In the genomic region with DNA sequence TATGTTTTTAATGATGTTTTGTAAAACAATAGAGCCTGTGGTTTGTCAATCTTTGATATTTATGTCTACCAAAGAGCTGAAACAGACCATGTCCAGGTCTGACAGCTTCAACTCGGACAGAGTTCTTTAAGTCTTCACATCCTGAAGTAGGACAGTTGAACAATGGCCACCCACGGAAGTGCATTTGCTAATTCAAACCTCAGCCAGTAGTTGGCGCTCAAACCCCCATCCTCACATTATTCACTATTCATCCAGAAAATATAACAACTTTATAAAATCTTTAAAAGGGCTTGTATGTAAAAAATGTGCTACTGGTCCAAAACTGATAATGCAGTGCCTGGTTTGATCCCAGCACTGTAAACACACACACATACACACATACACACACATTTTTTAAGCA, we compare ENCODE assay signal across 10 mouse cellular contexts.
DNase-seq lines count a peak whose midpoint lies in the region; ATAC-seq and TF ChIP-seq lines count a peak whose summit lies in the region.
"Had no signal": no experiment of that assay in that cellular context is flagged by ENCODE, and none has a peak within 500 bp of the region (broad histone marks: within the 10 kb centered on the region; RNA-seq: fewer than 3 reads in every experiment).

No protein-coding gene starts in this region.

- H3K4me1 ChIP-seq in liver, adult 2 months (ENCODE audit: control insufficient read depth, insufficient read depth, low read length) = no peaks in the 10 kb centered on the region
- no peaks in the 10 kb centered on the region for H3K4me1 ChIP-seq in liver, embryonic 12.5 days
- no peaks in the 10 kb centered on the region for H3K4me1 ChIP-seq in stomach, postnatal 0 days (replicated peaks; ENCODE audit: control insufficient read depth, insufficient read depth)
- peaks cover 9% of the 10 kb centered on the region for H3K4me1 ChIP-seq in forebrain, embryonic 10.5 days

- H3K9me3 ChIP-seq in liver, embryonic 12.5 days (replicated peaks) = no peaks in the 10 kb centered on the region
- no peaks in the 10 kb centered on the region for H3K9me3 ChIP-seq in stomach, postnatal 0 days (ENCODE audit: control insufficient read depth, low read length)
- no peaks in the 10 kb centered on the region for H3K9me3 ChIP-seq in forebrain, embryonic 10.5 days
- H3K9me3 ChIP-seq: embryonic facial prominence, embryonic 15.5 days had no signal

- no peak overlapping the region for H3K9ac ChIP-seq in liver, adult 2 months (ENCODE audit: low read depth, low read length)
- no peak overlapping the region for H3K9ac ChIP-seq in liver, embryonic 12.5 days
- no peak overlapping the region for H3K9ac ChIP-seq in stomach, postnatal 0 days (ENCODE audit: low read length)
- H3K9ac ChIP-seq: embryonic facial prominence, embryonic 15.5 days had no signal

- WGBS in liver, adult 2 months = 76% methylated on average over 3 of the region's 3 CpGs
- 28% methylated on average over 3 of the region's 3 CpGs for WGBS in liver, embryonic 12.5 days (ENCODE audit: insufficient replicate concordance)
- 58% methylated on average over 3 of the region's 3 CpGs for whole genome bisulfite sequencing in stomach, postnatal 0 days
- 54% methylated on average over 3 of the region's 3 CpGs for WGBS in forebrain, embryonic 10.5 days

- H3K4me2 ChIP-seq in liver, embryonic 12.5 days = no peak overlapping the region
- H3K4me2 ChIP-seq in stomach, postnatal 0 days (replicated peaks; ENCODE audit: low read depth) = no peak overlapping the region
- H3K4me2 ChIP-seq: embryonic facial prominence, embryonic 15.5 days had no signal

- peak; percentile 23; the same call in 1 of the 2 replicates for TF ChIP-seq CTCF in liver, adult 2 months (IDR thresholded peaks at IDR 0.05; ENCODE audit: low read depth, low read length)
- peak; percentile 47; the same call in 1 of the 2 replicates for TF ChIP-seq CTCF in brain, embryonic 14.5 days (IDR thresholded peaks at IDR 0.05; ENCODE audit: borderline replicate concordance, extremely low read depth, insufficient read depth, insufficient read length)
- peak; percentile 67 for TF ChIP-seq CTCF in stomach, postnatal 0 days (IDR thresholded peaks at IDR 0.05; ENCODE audit: low read depth)

- TF ChIP-seq EP300 in stomach, postnatal 0 days (optimal IDR thresholded peaks at IDR 0.05) = no peak

- no peak for ATAC-seq in liver, embryonic 12.5 days
- ATAC-seq in stomach, postnatal 0 days (ENCODE audit: low FRiP score, low TSS enrichment) = no peak

- TF ChIP-seq POLR2A in liver, adult 2 months (IDR thresholded peaks at IDR 0.05; ENCODE audit: extremely low read depth, insufficient read depth, low read length) = no peak
- TF ChIP-seq POLR2A in brain, embryonic 14.5 days (IDR thresholded peaks at IDR 0.05; ENCODE audit: borderline replicate concordance, extremely low read depth, insufficient read depth, insufficient read length, poor library complexity, severe bottlenecking) = no peak

- peak; percentile 27 to 33 for DNase-seq in cerebellum, postnatal 10 days
- no peak for DNase-seq in cerebellum, postnatal 4 days (ENCODE audit: low spot score in 2 of 2)
- DNase-seq in liver, adult 2 months (ENCODE audit: extremely low read depth, low read depth, low spot score) = no peak
- no peak for DNase-seq in brain, embryonic 14.5 days (ENCODE audit: low read depth)
- DNase-seq in stomach, postnatal 0 days (ENCODE audit: low spot score) = no peak
- DNase-seq in forebrain, embryonic 10.5 days (ENCODE audit: extremely low spot score, low spot score) = no peak
- no peak for DNase-seq in urinary bladder, adult 2 months (ENCODE audit: low spot score)
- DNase-seq: right cerebral cortex, postnatal 14 days had no signal

- H3K79me2 ChIP-seq in liver, adult 2 months (ENCODE audit: control insufficient read depth, insufficient read depth, low read length) = no peaks in the 10 kb centered on the region

- no peak overlapping the region for H3K4me3 ChIP-seq in liver, adult 2 months (ENCODE audit: insufficient read depth, low read depth, low read length)
- H3K4me3 ChIP-seq in liver, embryonic 12.5 days = no peak overlapping the region
- H3K4me3 ChIP-seq in stomach, postnatal 0 days (ENCODE audit: low read depth, low read length) = no peak overlapping the region
- no peak overlapping the region for H3K4me3 ChIP-seq in forebrain, embryonic 10.5 days
- H3K4me3 ChIP-seq: embryonic facial prominence, embryonic 15.5 days had no signal

- H3K27me3 ChIP-seq in liver, adult 2 months (ENCODE audit: control insufficient read depth, insufficient read depth, low read length) = no peaks in the 10 kb centered on the region
- H3K27me3 ChIP-seq in liver, embryonic 12.5 days (replicated peaks) = 0 out of 2 replicates have a peak, but pooled peaks cover 4% of the 10 kb centered on the region
- no peaks in the 10 kb centered on the region for H3K27me3 ChIP-seq in stomach, postnatal 0 days (ENCODE audit: control insufficient read depth, insufficient read depth, low read length)
- no peaks in the 10 kb centered on the region for H3K27me3 ChIP-seq in forebrain, embryonic 10.5 days (ENCODE audit: poor library complexity, severe bottlenecking)
- H3K27me3 ChIP-seq: embryonic facial prominence, embryonic 15.5 days had no signal

- no peak overlapping the region for H3K27ac ChIP-seq in liver, adult 2 months (replicated peaks; ENCODE audit: insufficient read depth, low read depth, low read length)
- no peak overlapping the region for H3K27ac ChIP-seq in liver, embryonic 12.5 days
- H3K27ac ChIP-seq in stomach, postnatal 0 days (replicated peaks) = no peak overlapping the region
- H3K27ac ChIP-seq in forebrain, embryonic 10.5 days = no peak overlapping the region
- H3K27ac ChIP-seq: embryonic facial prominence, embryonic 15.5 days had no signal

- H3K36me3 ChIP-seq in liver, adult 2 months (ENCODE audit: control insufficient read depth, insufficient read depth, low read length) = no peaks in the 10 kb centered on the region
- H3K36me3 ChIP-seq in liver, embryonic 12.5 days = no peaks in the 10 kb centered on the region
- no peaks in the 10 kb centered on the region for H3K36me3 ChIP-seq in stomach, postnatal 0 days (ENCODE audit: control insufficient read depth, insufficient read depth, low read length)
- no peaks in the 10 kb centered on the region for H3K36me3 ChIP-seq in forebrain, embryonic 10.5 days (replicated peaks)
- H3K36me3 ChIP-seq: embryonic facial prominence, embryonic 15.5 days had no signal

Comparison
In these comparisons a context has a peak if more than half of its experiments do, and no peak if none do; other contexts are left out.
1. DNase-seq: peak in cerebellum, postnatal 10 days (2 of 2); none in cerebellum, postnatal 4 days (0 of 2), liver, adult 2 months (single experiment), brain, embryonic 14.5 days (single experiment), stomach, postnatal 0 days (single experiment), forebrain, embryonic 10.5 days (single experiment) and urinary bladder, adult 2 months (single experiment).
2. Peak in every context shown above with its lines, with median percentiles within 50 percentile points of each other: CTCF ChIP-seq.